Mouse (Mus musculus): ENCODE results near the gene Sirt1.
"Not testable (repeated sequence)": the region's sequence is repeated elsewhere in the genome, so short reads cannot be mapped to it uniquely, and the experiment has no call there.

The Sirt1 gene

DNA sequence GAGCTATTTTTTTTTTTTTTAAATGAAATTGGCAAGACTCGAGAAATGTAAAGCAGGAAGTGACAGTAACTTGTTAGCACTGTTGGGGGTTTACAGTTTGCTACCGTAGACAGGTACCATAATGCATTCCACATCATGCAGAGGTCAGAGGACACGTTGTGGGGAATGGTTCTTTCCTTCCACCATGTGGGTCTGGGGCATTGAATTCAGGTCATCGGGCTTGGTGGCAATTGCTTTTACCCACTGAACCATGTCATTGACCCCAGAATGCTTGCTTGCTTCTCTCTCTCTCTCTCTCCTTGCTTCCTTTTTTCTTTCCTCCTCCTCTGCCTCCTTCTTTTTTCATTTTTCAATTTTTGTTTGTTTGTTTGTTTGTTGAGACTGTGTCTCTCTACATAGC lies 7.4 kb upstream of the Sirt1 start:
- DNase-seq (ENCODE audit: low read depth, low spot score), result no peak

DNA sequence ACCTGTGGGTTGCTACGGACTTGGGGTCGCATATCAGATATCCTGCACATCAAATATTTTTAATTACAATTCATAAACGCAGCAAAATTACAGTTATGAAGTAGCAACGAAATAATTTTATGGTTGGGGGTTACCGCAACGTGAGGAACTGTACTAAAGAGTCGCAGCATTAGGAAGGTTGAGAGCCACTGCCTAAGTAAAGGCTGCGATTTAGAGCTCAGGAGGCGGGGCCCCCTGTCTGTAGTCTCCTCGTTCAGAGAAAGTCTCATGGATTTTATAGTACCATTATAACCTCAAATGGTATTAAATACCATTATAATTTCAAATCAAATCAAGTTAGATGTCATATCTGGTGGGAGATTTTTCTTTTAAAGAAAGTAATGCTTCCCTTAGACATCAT lies 5.5 kb upstream of the Sirt1 start:
- no peak for DNase-seq (ENCODE audit: low read depth, low spot score)

DNA sequence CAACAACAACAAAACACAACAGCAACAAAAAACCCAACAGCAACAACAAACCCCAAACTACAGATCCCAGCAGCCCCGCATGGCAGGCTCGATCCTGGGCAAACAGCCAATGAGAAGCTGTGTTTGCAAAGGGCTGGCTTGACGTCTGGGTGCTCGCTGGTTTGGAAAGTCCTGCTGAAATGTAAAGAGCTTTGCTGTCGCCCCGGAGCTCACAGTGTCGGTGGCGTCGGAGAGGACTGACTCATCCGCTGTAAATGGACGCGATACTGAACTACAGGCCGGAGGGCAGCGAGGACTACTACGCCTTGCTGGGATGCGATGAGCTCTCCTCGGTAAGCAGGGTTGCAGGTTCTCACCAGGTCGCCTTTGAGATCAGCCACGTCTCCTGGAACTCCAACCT lies 4.9 kb upstream of the Sirt1 start:
- DNase-seq (ENCODE audit: low read depth, low spot score), result peak; percentile 78

DNA sequence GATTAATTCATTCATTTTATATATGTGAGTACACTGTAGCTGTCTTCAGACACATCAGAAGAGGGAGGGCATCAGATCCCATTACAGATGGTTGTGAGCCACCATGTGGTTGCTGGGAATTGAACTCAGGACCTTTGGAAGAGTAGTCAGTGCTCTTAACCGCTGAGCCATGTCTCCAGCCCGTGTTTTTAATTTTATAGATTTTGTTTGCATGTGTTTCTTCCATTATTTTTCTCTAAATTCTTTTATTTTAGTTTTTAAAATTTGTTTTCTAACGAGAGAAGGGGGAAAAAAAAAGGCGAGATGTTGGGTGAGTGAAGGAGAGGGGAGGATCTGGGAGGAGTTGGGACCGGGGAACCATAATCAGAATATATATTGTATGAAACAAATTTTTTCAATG lies 4.4 kb upstream of the Sirt1 start:
- not testable (repeated sequence) for DNase-seq (ENCODE audit: low read depth, low spot score)

DNA sequence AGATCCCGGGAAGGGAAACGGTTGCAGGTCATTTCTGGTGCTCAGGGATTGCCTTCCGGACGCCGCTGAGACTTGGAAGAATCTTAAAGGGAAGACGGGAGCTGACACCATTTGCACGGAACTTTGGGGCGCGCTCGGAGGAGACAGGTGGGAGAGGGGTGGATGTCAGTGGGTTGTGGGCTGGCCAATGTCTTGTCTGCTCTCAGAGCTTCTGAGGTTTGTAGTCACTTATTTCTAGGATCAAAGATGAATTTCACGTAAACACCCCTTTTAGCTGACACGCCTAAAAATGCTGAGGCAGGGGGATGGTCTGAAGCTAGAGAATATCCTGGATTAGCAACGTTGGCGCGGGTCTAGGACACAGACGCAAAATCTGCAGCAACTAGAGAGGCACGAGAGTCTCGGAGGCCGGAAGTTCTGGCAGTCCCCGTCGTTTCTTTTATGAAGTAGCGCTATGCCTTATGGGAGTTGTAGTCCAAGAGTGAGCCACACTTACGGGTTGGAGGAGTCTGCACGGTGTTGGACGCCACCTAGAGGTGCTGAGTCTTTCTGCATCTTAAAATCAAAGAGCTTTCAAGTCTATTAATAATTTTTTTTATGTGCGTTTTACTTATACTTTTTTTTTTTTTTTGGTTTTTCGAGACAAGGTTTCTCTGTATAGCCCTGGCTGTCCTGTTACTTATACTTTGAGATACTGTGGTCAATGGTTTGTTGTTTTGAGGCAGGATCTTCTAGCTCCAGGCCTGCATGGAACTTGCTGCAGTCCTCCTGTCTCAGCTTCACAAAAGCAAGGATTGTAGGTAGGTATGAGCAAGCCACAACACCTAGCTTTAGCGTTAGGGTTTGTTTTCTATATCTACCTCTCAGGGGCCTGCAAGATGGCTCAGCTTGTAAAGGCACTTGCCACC lies 1.1 kb upstream of the Sirt1 start, which contains the start of gene Dnajc12:
Dnajc12 (plus strand) TSS at position 72 of the 908 bp plus-strand sequence.
- DNase-seq (ENCODE audit: low read depth, low spot score), result peak; percentile 95

DNA sequence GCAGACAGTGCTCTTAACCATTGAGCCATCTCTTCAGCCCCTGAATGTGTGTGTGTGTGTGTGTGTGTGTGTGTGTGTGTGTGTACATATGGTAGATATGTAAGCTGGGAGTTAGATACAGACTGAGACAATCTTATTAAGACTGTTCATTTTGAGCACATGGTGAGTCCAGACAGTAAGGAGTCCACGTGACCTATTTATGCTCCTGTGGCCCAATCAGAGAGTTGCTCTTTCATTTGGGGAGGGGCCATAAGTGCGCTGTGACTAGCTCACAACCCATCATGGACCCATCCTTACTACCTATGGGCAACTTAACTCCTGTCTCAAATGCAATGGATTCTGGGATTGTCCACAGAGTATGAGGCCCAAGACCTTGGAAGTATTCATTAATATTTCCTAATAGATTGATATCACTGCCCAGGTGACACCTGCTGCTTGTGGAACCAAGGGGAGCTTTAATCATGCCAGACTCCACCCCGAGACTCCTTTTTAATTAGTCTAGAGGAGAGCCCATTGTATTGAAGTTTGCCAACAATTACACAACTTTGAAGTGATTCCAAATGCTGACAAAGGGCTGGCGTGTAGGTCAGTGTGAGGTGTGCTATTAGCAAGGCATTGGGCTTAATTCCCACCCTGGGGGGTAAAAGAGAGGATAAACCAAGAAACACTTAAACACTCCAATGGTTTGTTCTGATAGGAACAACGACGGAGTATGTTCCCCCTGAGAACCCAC lies 2.4 kb downstream of the Sirt1 start:
- no peak for DNase-seq (ENCODE audit: low read depth, low spot score)

DNA sequence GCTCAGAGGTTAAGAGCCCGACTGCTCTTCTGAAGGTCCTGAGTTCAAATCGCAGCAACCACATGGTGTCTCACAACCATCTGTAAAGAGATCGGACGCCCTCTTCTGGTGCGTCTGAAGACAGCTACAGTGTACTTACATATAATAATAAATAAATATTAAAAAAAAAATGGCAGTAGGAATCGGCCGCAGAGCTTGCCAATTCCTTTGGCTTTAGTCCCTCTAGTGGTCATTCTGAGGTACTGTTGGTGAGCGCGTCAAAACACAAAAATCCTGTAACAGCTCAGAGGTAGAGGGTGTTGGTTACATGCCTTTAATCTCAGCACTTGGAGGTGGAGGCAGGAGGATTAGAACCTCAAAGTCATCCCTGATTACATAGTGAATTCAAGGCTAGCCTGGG lies 4.0 kb downstream of the Sirt1 start:
- peak; percentile 77 for DNase-seq (ENCODE audit: low read depth, low spot score)

DNA sequence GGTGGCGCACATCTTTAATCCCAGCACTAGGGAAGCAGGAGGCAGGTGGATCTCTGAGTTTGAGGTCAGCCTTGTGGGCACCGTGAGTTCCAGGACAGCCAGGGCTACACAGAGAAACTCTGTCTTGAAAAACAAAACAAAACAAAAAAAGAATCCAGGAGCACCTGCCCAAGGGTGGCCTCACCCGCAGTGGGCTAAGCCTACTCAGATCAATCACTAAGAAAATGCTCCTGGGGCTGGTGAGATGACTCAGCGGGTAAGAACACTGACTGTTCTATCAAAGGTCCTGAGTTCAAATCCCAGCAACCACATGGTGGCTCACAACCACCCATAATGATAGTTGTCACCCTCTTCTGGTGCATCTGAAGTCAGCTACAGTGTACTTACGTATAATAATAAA lies 5.2 kb downstream of the Sirt1 start:
- DNase-seq (ENCODE audit: low read depth, low spot score), result no peak

DNA sequence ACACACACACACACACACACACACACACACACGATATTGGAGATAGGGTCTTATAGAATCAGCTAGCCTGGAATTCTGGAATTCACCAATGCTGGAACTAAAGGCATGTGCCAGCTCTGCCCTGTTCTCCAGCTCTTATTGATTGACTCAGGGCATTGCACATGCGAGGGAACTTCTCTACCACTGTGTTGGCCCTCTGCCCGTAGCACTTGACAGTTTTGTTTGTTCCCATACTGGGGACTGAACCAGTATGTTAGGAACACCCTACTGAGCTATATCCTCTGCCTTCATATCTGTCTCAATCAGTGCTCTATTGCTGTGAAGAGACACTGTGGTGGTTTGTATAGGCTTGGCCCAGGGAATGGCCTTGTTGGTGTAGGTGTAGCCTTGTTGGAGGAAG lies 13.5 kb downstream of the Sirt1 start:
- no peak for DNase-seq (ENCODE audit: low read depth, low spot score)

DNA sequence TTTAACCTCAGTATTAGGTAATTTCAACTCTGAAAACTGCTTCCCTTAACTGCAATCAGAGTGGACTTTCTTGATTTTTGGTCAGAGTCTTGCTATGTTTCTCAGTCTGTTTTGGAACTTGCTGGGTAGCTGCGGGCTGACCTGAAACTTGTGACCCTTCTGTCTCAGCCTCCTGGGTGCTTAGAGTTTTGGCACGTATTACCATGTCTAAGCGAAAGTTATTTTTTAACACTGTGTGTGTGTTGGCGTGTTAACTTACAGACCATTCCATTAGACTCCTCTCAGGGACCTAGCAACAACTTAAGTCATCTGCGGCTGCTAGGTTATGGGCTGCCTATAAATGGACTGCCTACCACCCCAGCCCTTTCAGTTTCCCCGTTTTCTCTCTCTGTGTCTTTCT lies 14.1 kb downstream of the Sirt1 start:
- DNase-seq (ENCODE audit: low read depth, low spot score), result no peak

DNA sequence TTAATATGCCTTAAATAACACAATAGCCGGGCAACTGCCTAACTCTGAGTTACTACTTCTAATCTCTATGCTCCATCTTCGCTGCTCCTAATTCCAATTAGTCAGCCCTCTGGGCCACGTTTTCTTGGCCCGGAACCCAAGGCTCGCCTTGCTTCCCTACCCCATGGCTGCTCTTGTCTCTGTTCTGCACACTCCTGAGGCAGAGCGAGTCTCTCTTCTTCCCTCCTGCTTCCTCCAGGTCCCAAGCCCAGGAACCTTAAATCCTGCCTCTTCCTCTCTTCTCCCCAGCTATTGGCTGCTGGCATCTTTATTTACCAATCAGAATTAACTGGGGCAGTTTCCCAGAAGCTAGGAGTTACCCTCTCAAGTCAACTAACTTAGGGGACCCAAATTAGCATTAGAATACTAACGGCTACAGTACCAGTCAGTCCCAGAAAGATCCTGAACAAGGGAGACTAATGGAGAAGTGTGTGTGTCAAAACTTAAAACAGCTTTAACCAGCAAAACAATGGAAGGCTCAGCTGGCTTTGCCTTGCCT lies 15.5 kb downstream of the Sirt1 start:
- DNase-seq (ENCODE audit: low read depth, low spot score), result no peak

DNA sequence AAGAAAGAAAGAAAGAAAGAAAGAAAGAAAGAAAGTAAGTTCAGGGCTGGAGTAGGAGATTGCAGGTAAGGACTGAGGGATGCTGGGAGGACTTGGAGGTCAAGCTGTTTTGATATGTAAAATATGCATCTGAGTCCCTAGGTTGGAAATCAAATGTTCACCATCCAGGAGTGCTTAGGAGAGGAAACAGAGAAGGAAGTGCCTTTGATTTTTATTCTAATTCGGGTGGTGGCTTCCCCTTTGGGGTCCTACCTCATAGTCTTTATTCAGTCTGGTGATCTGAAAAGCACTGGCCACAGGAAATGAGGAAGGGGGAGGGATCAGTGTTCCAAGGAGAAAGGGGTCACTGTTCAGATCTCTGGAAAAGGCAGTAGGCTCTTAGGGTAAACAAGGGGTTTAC lies 21.0 kb downstream of the Sirt1 start:
- no peak for DNase-seq (ENCODE audit: low read depth, low spot score)

DNA sequence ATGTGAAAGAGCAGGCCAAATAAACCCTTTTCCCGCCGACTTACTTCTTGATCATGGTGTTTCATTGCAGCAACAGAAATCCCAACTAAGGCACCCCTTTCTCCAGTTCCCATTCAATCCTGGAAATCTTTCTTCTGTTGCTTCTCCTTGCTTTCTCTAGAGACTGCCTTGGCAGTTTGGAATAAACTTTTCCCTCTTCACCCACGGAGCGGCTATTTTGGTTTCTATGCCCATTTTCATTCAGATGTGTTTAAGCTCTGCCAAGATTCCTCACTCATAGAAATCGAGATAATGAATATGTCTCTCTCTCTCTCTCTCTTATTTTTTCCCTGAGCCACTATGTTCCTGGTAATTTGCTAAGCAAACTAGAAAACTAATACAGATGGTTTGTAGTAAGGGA lies 29.4 kb downstream of the Sirt1 start:
- no peak for DNase-seq (ENCODE audit: low read depth, low spot score)

DNA sequence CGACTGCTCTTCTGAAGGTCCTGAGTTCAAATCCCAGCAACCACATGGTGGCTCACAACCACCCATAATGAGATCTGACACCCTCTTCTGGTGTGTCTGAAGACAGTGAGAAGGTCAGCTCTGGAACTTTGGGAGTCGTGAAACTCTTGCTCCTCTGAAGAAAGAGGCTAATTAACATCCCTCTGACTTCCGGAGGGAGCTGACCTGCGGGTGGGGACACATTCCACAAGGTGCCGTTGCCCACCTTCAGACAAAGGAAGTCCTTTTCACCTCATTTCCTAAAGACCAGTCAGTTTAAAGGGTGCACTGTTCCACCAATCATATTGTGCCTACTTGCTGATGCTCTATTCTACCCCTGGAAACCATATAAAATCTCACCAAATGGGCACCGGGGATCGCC lies 30.4 kb downstream of the Sirt1 start:
- DNase-seq (ENCODE audit: low read depth, low spot score), result not testable (repeated sequence)

DNA sequence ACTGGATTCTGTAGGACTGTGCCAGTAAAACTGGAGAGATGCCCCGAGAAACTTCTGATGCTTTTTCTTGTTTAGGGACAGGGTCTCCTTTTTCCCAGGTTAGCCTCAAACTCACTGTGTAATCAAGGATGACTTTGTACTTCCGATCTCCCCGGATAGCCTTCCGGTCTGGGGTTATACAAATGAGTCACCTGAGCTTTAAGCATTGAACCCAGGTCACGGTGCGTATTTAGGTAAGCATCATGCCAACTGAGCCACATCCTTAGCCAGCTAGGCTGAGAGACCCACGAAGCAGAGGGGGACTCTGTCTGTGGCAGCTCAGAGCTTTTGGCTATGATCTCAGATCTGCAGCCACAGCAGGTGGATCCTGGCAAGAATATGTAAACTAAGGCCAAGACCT lies 30.8 kb downstream of the Sirt1 start:
- DNase-seq (ENCODE audit: low read depth, low spot score), result no peak

DNA sequence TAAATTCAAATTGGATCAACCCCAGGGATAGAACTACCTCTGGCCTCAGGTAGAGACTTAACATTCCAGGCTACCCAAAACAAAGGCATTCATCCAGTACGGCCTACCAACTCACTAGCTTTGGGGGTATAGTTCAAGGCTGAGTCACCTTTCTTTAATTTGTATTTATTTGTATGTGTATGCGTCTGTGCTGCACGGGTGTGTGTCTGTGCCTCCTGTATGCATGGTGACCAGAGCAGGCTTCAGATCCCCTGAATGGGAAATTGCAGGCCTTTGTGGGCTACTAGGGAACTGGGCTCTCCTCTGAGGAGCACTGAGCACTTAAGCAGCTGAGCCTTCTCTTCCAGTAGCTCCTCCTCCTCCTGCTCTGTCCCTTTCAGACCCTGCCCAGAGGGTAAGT lies 33.2 kb downstream of the Sirt1 start:
- DNase-seq (ENCODE audit: low read depth, low spot score), result no peak

DNA sequence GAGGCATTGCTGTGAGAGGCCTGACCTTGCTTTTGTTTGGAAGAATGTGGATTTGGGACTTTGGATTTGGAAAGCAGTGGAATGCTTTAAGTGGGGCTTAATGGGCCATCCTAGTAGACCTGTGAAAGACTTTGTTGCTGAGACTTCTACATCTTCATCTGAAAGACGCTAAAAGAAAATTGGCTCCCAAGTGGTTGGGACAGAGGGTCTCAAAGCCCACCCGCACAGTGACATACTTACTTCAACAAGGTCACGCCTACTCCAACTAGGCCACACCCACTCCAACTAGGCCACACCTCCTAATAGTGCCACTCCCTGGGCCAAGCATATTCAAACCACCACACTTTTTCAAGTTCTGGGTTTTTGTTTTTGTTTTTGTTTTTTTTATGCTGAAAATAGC lies 36.8 kb downstream of the Sirt1 start:
- DNase-seq (ENCODE audit: low read depth, low spot score), result no peak

DNA sequence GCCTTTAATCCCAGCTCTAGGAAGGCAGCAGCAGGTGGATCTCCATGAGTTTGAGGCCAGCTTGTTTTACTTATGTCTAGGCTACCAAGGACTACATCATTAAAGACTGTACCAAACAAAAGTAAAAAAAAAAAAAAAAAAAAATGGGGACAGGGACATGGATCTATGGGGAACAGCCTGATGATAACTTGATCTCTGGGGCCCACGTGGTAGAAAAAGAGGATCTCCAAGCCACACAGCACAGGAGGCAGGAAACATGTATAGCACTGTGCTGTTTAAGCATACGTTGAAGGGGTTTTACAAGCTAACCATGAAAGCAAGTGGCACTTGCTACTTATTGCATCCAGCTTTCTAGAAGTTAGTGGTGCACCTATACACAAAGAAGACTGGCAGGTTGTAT lies 40.2 kb downstream of the Sirt1 start:
- DNase-seq (ENCODE audit: low read depth, low spot score), result no peak

DNA sequence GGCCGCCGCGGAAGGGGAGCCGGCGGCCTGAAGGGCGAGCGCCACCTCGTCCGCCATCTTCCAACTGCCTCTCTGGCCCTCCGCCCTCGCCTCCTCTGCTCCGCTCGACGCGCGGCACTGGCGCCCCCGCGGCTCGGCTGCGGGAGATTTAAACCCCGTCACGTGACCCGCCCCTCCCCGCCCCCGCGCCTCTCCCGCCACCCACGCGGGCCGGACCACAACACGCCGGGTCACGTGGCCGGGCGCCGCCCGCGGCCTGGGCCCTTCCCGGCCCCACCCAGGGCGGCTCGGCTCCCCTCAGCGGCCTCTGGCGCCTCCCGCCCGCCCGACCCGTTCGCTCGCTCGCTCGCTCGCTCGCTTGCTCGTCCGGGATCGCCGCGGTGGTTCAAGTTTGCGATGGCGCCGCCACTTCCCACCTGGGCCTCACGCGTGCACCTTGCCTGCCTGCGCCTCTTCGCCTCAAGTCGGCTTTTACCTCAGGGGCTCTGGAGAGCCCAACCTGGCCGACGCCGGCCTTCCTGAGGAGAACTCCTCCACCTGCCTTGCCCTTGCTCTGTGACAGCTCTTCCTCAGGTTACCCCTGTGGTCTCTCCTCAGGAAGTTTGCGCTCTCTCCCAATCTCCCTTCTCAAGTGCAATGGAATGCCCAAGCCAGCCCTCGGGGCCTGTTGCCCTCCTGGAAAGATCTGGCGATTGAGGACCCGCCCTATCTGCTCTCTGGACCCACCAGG lies 42.4 kb downstream of the Sirt1 start:
- peak; percentile 91 for DNase-seq (ENCODE audit: low read depth, low spot score)

DNA sequence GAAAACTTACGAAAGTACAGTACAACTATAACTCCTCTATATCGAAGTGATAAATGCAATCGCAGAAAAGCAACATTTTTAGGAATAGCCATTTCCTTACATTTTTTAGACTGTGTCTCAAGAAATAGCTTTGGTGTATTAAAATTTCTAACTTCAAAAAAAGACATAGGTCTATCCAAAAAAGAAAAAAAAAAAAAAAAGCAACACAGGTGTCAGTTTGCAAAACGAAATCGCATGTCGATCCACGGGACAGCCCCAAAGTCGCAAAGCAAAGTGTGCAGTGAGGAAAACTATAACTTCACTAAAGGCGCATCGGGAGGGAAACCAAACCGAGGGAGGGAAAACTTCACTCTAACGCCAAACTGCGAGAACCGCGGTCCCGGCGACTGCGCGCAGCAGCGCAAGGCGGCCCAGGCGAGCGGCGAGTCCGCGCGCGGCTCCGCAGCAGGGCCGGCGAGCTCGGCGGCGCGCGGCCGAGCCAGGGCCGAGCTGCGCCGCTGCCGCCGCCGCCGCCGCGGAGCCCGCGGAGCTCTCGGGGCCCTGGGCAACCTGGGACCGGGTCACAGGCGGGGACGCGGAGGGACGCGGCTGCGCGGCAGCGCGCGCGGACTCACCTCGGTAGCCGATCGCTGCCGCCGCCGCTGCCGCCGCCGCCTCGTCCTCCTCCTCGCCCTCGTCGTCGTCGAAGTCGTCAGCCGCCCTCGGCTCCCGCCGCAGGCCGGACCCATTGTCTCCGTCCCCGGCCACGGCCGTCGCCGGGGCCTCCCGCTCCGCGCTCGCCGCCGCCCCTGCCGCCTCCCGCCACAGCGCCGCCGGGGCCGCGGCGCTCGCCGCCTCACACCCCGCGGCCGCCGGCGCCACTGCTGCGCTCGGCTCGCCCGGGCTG lies 43.3 kb downstream of the Sirt1 start:
- DNase-seq (ENCODE audit: low read depth, low spot score), result peak; percentile 69

DNA sequence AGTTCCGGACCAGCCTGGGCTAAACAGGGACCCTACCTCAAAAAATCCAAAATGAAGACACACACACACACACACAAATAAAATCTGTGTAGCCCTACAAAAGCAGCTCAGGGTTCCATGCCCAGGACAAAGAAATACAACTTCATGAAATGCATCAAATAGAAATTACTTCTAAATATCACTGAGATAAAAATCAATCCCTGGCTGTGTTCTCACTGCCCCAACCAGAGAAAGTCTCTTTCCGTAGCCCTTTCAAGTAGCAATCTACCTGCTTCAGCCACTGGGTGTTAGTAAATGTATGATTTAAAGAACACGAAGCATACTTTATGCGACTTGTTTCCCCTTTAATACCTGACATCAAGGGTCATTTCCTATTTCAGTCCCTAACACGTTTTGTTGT lies 44.2 kb downstream of the Sirt1 start:
- no peak for DNase-seq (ENCODE audit: low read depth, low spot score)
